Mouse (Mus musculus) CH12F3 (cell line): ENCODE results near the gene Setd4.
"Not testable (repeated sequence)": the region's sequence is repeated elsewhere in the genome, so short reads cannot be mapped to it uniquely, and the experiment has no call there.

ENCODE experiments used
- in situ Hi-C: fragments of 300-500 bp; cut with MboI; formaldehyde crosslinking; loops from 2 replicates; pipeline ENCODE4 v1.14.3; 2020; ENCODE audit warnings: low sequenced_read_pairs

The Setd4 gene

DNA sequence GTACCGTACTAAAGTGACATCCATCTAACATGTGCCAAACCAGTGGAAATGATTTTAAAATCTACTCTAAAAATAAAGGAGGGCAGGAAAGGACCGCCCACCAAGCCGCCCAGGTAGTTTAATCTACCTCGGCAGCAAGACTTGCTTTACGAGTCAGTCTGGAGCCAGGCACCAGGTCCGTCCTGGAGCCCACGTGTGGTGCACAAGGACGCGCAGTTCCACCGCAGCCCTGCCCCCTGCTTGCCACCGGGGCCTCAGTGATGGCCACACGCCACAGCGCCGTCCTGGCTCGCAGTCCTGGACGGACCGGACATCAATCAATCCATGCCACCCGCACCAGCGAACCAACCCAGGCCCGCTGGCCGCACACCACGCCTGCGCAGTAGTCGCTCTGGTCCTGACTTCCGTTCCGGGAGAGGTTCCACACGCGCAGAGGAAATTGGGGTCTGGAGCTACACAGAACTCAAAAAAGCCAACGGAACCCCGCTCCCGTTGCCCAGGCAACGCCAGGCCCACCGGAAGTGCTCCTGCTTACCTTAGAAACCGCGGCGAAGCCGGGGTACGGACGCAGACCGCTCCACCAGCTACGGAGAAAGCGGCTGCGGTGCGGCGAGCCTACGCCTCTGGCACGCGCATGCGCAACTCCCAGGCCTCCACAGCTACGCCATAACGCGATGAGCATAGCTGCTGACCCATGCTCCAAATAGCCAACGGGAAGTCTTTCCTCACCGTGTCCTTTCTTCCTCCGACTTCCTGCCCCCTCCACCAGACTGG, at the start of gene Setd4:
Gene Setd4 (minus strand): TSS at position 625 of the 774 bp plus-strand sequence.
- in situ Hi-C loops = no loop called here

- in situ Hi-C loops = no loop called here
Observed at GRCm38 (mm10) chr16:93648441-93649183, 44.7 kb upstream of the Setd4 start.

DNA sequence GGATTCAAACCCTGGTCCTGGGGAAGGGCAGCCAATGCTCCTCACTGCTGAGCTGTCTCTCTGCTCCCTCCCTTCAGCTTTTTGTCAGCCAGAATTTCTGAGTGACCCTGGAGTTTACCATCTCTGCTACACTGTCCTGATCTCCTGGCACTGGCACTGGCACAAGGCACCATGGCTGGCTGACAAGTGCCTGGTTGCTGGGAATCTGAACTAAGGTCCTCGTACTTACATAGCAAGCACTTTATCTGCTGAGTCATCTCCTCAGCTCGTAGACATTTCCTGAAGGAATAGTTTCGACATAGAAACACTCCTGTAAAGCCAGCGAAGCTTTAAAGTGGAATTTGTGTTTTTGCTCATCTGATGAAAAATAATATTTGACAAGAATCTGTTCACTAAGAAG, 40.1 kb upstream of the Setd4 start:
- in situ Hi-C loops = no loop called here

DNA sequence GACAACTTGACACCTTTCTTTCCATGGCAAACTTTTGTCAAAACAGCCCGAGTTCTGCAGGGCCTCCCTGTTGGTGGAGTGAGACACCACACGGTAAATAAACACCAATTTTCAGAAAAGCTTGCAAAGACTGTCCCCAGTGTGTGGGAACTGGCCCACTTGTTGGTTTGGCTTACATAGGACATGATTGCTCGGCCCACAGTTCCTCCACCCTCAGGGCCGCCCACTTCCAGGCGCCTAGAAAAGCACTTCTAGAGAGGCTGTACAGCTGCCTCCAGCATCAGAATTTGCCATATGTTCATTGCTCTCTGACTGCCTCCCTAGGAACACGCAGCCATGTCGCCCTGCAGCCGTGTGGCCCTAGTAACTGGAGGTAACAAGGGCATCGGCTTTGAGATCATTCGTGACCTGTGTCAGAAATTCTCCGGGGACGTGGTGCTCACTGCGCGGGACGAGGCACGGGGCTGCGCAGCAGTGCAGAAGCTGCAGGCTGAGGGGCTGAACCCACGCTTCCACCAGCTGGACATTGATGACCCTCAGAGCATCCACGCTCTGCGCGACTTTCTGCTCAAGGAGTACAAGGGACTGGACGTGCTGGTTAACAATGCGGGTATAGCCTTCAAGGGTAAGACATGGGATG, 24.0 kb upstream of the Setd4 start, which contains the start of gene Gm5678:
Gene Gm5678 (plus strand): TSS at position 337 of the 640 bp plus-strand sequence.
- in situ Hi-C loops = no loop called here

DNA sequence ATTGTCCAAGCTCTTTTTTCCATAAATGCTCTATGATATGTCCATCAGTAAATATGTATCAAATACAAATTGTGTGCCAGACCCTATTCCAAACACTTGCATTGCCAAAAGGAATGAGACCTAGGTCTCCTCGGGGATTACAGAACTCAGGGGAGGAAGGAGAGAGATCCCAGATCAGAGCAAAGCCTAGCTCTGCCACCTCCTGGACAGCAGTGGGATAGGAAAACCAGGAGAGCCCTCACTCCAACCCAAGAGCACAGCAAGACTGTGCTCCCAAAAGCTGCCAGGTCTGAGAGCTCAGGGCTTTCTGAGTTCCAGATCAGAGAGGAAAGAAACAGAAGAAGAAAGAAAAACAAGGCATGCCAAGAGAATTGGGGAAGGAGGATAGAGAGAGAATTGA, 22.9 kb upstream of the Setd4 start:
- in situ Hi-C loops = no loop called here

DNA sequence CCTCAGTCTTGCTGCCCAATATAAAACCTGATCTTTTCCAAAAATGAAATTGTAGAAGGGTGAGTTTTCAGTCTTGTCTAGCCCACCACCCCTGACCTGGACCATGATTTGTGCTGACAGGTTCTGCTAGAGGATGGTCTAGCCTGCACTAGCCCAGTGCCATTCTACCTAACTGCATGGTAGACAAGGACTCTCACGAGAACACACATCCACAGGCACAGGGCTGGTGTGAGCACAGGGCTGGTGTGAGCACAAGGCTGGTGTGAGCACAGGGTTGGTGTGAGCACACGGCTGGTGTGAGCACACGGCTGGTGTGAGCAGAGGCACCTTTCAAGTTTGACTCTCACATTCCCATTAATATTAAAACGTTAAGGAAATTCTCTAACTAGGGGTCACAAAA, 20.8 kb upstream of the Setd4 start:
- in situ Hi-C loops = no loop called here

GRCm38 (mm10) chr16:93623759-93624158, 19.9 kb upstream of the Setd4 start:
- in situ Hi-C loops = not testable (repeated sequence)

DNA sequence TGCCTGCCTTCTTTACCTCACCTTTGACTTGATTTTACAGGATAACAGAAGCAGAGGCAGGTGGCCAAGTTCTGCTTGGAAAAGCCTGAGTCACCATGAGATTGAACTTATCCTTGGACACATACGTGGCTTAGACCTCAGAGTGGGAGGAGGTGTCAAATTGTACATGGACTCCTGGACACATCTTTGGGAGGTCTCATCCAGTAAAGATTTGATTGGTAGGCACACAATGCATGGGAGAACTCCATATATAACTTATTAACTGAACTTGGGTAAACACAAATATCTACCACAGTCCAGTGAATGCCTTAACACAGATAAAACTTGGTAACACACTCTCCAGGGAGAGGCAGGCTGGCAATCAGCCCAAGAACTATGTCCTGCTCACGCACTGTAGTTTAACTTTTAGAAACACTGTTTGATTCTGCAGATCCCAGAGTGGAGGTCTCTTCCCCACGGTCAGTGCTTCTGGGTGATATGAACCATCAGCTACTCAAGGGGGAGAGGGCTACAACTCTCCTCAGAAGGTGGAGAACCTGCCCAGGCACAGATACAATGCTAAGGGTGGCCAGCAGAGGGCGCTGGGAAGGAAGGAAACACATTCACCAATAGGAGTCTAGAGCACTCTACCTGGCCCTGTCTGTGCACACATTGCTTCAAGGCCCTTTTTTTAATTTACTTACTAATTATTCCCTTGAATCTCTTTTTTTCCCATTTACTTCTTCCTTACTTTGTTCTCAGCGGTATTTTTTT, 11.4 kb upstream of the Setd4 start:
- in situ Hi-C loops = no loop called here

- in situ Hi-C loops = no loop called here
Observed at GRCm38 (mm10) chr16:93610961-93611360, 7.1 kb upstream of the Setd4 start.

DNA sequence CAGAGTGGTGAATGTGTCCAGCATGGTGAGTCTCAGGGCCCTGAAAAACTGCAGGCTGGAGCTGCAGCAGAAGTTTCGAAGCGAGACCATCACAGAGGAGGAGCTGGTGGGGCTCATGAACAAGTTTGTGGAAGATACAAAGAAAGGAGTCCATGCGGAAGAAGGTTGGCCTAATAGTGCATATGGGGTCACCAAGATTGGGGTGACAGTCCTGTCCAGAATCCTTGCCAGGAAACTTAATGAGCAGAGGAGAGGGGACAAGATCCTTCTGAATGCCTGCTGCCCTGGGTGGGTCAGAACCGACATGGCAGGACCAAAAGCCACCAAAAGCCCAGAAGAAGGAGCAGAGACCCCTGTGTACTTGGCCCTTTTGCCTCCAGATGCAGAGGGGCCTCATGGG, 5.9 kb upstream of the Setd4 start:
- in situ Hi-C loops = no loop called here

- in situ Hi-C loops = no loop called here
Observed at GRCm38 (mm10) chr16:93608731-93609130, 4.9 kb upstream of the Setd4 start.

DNA sequence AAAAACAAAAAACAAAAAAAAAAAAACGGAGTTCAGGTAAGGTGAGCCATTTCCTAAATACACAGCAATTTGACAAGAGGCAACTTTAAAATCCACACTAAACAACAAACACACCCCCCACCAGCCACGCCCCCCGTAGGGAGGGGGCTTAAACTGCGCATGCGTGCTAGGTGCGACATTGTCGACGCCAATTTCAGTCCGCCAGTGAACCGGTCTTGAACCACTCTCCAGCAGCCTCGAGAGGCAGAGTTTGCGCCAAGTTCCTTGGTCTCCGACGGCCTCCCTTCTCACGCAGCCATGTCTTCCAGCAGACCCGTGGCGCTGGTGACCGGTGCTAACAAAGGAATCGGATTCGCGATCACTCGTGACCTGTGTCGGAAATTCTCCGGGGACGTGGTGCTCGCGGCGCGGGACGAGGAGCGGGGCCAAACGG, 3.8 kb upstream of the Setd4 start:
- in situ Hi-C loops = no loop called here

- in situ Hi-C loops = no loop called here
Observed at GRCm38 (mm10) chr16:93606146-93606545, 2.3 kb upstream of the Setd4 start.

- in situ Hi-C loops = no loop called here
Observed at GRCm38 (mm10) chr16:93605553-93605952, 1.7 kb upstream of the Setd4 start, which contains the start of gene Cbr1. Cbr1 (plus strand) TSS chr16:93605853.

DNA sequence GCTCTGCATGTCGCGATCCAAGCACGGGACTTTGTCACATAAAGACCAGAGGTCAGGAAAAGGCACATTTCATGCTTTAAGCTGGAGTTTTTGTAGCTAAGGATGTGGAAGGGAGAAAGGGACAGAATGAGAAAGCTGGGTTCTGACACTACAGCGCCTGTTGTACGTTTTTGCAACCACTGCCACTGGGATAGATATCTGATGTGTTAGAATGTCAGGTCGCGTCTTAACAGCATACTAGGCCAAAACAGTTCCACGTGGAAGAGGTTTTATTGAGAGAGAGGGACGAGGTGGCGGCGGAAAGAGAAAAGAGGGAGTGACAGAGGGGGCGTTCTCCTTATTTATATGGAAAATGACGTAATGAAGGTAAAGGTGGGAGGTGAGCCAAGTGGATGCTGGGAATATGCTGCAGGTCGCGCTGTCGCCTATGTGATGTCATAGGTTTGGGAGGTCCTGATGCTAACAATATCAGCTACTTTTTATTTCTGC, 662 bp upstream of the Setd4 start:
- in situ Hi-C loops = no loop called here

DNA sequence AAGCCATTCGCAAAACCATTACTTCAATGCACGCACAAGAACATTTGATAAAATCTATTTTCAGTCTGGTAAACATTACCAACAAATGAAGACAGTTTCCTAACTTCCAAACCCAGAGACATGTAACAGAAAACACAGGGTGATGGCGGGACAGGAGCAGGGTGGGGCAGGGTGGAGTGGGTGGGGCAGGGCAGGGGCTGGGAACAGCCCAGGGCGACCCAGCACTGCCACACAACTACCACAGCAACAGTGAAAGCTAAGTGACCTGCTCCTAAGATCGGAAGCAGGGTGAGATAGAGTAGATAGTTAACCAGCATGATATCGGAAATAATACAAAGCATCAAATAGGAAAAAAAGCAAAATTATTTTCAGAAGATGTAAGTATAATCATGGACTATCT, 4.4 kb downstream of the Setd4 start:
- in situ Hi-C loops = no loop called here

GRCm38 (mm10) chr16:93597551-93597950, 6.3 kb downstream of the Setd4 start:
- in situ Hi-C loops = no loop called here

- in situ Hi-C loops = no loop called here
Observed at GRCm38 (mm10) chr16:93596807-93597206, 7.1 kb downstream of the Setd4 start.

DNA sequence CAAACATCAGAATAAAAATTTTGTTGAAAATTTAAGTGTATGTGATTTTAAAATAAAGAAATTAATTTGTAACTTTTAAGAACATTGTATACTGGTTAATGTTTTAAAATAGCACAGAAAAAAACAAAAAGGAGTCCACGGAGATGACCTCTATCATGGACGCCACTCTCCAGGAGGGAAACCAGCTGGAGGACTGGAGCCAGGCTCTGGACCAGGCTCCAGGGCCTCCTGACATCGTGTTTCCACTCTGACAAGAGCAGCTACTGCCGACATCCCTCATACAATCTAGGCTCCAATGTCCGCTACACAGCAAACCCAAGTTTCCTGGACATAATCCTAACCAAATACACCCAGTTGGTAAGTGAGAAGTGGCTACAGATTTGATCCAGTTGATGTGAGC, 8.1 kb downstream of the Setd4 start:
- in situ Hi-C loops = no loop called here

- in situ Hi-C loops = no loop called here
Observed at GRCm38 (mm10) chr16:93594448-93594847, 9.4 kb downstream of the Setd4 start.

- in situ Hi-C loops = no loop called here
Observed at GRCm38 (mm10) chr16:93593406-93593805, 10.5 kb downstream of the Setd4 start.
